Mouse (Mus musculus) CD4-positive, CD25-positive, alpha-beta regulatory T cell, adult 2 months (primary cell): ENCODE measurements around the gene Zfp358.

Experiments
- DNase-seq: peaks from one replicate; pipeline ENCODE4 v3.0.0-alpha.2; 2012; ENCODE audit warnings: low read depth, low spot score

Gene Zfp358

GRCm38 (mm10) chr8:3492901-3493844, at the start of gene Zfp358:
Gene Zfp358 (plus strand): TSS chr8:3493138.
- peak; percentile 71 for DNase-seq

GRCm38 (mm10) chr8:3449226-3449625, 43.7 kb upstream of the Zfp358 start:
- DNase-seq = no peak

- peak; percentile 75 for DNase-seq
These were observed 42.3 kb upstream of the Zfp358 start for GRCm38 (mm10) chr8:3450670-3451069.

GRCm38 (mm10) chr8:3451992-3452391, 40.9 kb upstream of the Zfp358 start:
- no peak for DNase-seq

GRCm38 (mm10) chr8:3463248-3463647, 29.7 kb upstream of the Zfp358 start:
- no peak for DNase-seq

- DNase-seq = peak; percentile 67
These were observed 28.6 kb upstream of the Zfp358 start for GRCm38 (mm10) chr8:3464309-3464708.

GRCm38 (mm10) chr8:3467006-3467885, 25.7 kb upstream of the Zfp358 start, which contains the start of gene Pex11g:
Gene Pex11g (minus strand): TSS chr8:3467680.
- peak; percentile 88 for DNase-seq

GRCm38 (mm10) chr8:3467886-3468545, 24.9 kb upstream of the Zfp358 start:
- no peak for DNase-seq

GRCm38 (mm10) chr8:3468838-3469237, 24.1 kb upstream of the Zfp358 start:
- DNase-seq = peak; percentile 43

- DNase-seq = no peak
These were observed 22.4 kb upstream of the Zfp358 start, which contains the start of gene Tex45 for GRCm38 (mm10) chr8:3470562-3470961. Gene Tex45 (plus strand): TSS chr8:3470862.

- no peak for DNase-seq
These were observed 17.1 kb upstream of the Zfp358 start for GRCm38 (mm10) chr8:3475715-3476429.

GRCm38 (mm10) chr8:3480221-3480785, 12.6 kb upstream of the Zfp358 start:
- no peak for DNase-seq

- DNase-seq = no peak
These were observed 11.3 kb upstream of the Zfp358 start for GRCm38 (mm10) chr8:3481605-3482004.

GRCm38 (mm10) chr8:3482240-3482740, 10.6 kb upstream of the Zfp358 start:
- DNase-seq = no peak

- no peak for DNase-seq
These were observed 9.4 kb upstream of the Zfp358 start for GRCm38 (mm10) chr8:3483546-3483945.

GRCm38 (mm10) chr8:3485192-3485591, 7.7 kb upstream of the Zfp358 start:
- DNase-seq = no peak

- DNase-seq = no peak
These were observed 889 bp downstream of the Zfp358 start for GRCm38 (mm10) chr8:3493845-3494208.

GRCm38 (mm10) chr8:3495578-3496427, 2.9 kb downstream of the Zfp358 start:
- no peak for DNase-seq

- no peak for DNase-seq
These were observed 3.5 kb downstream of the Zfp358 start for GRCm38 (mm10) chr8:3496428-3496748.

GRCm38 (mm10) chr8:3498583-3498982, 5.6 kb downstream of the Zfp358 start:
- DNase-seq = no peak
